Mouse (Mus musculus): ENCODE data around the gene Casp9.
"Not testable (repeated sequence)": the region's sequence is repeated elsewhere in the genome, so short reads cannot be mapped to it uniquely, and the experiment has no call there.

Gene Casp9

DNA sequence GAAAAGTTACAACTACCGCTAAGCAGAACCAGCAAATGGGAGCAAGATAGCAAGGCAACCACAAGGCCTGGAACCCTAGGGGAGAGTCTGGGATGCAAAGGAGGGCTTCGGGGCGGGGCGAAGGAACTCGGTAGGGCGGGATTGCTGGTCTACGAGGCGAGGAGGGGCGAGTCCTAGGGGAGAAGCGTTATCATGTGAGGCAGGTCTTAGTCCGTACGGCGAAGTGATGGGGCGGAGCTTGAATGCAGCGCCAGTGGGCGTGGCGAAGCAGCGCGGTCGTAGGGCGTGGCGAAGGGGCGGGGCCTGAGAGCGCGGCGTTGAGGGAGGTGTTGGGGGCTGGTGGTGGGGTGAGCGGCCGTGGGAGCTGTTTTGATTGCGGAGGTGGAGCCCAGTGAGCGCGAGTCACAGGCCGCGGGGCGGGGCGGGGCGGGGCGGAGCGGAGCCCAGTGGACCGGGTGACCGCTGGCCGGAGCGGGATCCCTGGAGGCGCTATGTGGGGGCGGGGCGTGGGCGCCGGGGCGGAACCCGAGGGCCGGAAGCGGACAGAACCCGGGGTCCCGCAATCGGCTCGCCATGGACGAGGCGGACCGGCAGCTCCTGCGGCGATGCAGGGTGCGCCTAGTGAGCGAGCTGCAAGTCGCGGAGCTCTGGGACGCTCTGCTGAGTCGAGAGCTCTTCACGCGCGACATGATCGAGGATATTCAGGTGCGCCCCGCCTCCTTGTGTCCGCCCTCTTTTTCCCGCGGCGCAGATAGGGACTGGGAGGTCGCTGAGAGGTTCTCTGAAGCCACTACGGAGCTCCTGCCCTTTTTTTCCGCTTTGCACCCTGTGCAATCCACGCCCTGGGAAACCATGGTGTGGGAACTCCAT is at the start of gene Casp9:
Casp9 (plus strand) TSS at position 331 of the 870 bp plus-strand sequence.
- DNase-seq: peak; percentile 100

DNA sequence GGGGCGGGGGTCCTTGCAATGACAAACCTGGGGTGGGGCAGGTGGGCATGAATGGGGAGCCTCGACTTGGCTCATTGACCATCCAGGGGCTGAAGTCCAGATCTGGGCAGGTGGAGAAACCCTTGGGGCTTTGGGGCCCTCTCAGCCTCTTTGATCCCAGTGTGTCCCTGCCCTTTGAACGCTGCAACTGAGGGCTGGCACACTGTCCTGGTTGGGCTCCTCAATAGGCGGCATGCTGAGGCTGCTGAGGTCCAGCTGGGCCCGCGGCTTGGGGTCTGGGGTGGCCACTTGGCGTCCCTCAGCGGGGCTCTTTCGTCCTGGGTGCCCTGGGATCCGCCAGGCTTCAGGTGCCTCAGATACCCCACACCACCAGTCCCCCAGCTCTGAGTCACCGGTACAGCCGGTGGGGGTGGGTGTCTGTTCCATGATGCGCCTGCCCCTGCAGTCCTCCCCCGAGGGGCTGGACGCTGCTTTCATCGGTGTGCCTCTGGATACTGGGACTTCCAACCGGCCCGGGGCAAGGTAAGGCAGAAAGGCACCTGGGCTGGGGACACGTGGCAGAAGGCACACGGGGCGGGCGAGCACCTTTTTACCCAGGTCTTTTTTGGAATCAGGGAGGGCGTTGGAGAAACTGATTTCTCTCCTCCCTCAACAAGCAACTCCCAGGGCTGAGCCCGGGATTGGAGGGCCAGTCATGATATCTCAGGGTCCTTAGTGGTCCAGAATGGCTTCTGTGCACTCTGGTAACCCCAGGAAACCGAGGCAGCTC is 46.6 kb upstream of the Casp9 start, which contains the start of gene Agmat:
Agmat (plus strand) TSS at position 95 of the 769 bp plus-strand sequence.
- peak; percentile 36 for DNase-seq

DNA sequence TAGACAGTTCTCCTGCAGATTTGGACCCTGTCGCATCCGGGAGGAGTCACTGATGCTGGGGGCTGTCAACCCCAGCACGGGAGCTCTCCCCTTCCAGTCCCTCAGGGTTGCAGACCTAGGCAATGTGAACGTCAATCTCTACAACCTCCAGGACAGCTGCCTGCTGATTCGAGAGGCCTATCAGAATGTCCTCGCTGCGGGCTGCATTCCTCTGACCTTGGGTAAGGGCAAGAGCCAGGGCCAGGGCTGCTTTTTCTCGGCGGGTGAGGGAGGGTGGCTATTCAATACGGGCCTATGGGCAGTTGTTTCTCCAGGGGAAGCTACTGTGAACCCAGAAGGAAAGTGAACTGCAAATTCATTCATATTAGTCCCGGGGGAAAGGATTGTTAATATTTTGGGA is 43.9 kb upstream of the Casp9 start:
- DNase-seq: no peak

DNA sequence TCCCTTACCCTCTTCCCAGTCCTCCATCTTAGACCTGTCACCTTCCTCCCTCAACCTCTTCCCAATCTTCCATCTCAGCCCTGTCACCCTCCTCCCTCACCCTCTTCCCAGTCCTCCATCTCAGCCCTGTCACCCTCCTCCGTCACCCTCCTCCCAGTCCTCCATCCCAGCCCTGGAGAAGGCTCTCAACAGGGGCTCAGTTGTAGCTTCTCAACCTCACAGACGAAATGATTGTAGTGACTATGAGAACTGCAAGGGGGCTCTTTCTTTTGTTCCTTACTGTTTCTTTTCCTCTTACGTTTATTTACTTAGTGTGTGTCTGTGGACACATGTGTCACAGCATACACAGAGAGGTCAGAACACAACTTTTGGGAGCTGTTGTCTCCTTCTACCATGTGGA is 42.6 kb upstream of the Casp9 start:
- DNase-seq: no peak

DNA sequence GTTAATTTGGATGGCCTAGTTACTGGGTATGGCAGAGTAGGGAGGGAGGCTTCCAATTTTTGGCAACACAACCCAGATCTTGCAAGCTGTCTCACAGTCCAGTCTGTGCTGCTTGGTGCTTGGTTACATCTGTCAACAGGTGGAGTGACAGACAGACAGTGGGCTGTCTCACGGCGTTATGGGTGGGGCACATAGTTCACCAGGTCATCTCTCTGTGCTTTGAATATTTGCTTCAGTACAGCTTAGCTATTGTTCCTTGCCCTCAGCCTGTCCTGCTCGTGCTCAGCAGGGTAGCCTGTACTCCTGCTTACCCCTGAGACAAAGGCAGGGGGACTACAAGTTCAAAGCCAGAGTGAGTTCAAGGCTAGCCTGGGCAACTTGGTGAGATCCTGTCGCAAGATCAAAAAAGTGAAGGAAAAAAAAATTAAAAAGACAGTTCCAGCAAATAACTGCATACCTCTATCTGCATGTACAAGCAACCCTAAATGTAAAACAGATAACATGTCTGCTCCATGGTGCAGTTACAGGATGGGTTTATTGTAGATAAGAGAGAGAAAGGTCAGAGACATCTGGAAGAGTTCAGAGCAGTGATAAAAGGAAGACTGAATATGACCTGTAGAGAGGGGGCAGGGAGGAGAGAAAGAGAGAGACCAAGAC is 41.9 kb upstream of the Casp9 start:
- DNase-seq: no peak

DNA sequence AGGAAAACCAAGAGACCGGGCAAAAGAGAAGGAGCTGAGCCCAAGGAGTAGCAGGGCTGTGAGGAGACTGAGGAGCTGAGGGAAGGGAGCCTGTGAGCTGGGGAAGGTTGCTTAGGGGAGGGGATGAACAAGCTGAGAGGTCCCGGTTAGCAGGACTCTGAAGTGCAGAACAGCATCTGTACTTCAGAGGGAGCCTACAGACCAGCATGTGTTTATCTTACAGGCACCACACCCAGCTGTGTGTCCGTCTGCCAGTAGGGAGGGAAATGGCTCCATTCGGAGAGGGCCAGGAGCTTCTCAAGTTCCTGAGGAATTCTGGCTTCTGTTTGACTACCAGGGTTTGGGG is 41.4 kb upstream of the Casp9 start:
- DNase-seq: no peak

DNA sequence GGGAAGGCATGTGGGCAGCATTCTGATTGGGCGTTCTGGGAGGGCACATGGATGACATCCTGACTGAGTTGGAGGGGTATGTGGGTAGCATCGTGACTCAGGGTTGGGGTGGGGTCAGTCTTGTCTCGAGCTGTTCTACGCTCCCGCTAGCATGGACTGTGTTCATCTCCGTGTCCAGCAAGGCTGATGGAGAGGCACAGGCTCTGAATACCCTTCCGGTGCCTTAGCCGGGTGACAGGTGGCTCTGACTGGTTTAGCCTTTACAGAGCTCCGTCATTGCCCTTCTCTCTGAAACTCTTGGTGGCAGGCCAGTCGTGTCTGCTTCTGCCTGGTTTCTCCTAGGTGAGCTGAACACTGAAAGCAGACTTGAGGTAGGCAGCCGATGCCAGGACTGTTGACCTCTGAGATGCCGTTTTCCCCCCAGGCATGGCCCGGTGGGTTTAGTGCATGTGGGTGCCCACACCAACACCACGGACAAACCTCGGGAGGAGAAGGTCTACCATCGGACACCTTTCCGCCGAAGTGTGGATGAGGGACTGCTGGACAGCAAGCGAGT is 38.0 kb upstream of the Casp9 start:
- DNase-seq: no peak

DNA sequence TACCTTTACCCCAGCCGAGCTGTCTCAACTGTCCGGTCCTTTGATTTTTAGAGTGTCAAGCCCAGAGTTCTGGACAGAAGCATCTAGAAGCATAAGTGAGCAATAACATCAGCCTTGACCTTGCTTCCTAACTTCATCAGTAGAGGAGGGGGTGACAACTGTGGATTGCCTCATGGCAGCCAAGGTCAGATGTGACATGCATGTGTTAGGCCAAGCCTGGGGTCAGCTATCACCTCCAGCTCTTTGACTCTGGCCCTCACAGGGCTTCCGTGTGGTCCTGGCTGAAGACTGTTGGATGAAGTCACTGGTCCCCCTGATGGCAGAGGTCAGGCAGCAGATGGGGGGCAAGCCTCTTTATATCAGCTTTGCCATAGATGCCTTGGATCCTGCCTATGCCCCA is 36.3 kb upstream of the Casp9 start:
- no peak for DNase-seq

DNA sequence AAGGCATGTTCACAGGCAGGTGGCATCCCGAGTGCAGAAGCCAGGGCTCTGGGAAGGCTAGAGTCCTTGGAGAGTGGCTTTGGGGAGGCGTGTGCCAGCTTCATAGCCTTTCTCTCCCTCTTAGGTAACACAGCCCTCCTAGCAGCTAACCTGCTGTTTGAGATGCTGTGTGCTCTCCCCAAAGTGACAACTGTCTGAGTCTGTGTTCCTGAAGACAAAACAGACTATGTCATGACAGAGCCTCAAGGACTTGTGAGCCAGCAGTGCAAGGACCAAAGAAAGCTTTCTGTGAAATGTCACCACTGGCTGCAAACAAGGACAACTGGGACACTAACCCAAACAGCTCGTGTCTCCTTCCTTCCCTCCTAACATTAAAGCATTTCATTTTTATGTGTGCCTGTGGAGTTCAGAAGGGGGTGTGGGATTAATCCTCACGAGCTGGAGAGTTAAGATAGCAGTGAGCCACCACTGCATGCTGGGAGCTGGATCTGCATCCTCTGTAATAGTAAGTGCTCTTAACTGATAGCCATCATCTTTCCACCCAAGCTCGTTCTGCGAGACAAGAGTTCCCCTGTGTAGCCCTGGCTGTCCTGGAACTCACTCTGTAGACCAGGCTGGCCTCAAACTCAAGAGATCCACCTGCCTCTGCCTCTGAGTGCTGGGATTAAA is 34.4 kb upstream of the Casp9 start:
- no peak for DNase-seq

DNA sequence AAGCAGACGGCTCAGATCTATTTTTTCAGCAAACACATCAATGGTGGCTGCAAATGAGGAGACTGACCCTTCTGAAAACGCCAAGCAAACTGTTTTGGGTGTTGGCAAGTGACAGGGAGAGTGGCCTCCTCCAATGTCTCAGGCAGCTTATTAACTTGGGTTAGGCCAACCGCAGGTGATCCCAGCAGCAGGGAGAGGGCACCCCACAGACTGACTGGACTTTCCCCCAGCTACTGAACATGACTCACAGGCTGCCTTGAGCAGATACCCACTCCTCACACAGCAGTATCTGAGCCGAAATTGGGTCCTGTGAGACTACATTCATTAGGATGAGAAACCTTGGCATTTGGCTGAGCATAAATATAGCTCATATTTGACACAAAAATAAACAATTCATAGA is 32.5 kb upstream of the Casp9 start:
- DNase-seq: no peak

DNA sequence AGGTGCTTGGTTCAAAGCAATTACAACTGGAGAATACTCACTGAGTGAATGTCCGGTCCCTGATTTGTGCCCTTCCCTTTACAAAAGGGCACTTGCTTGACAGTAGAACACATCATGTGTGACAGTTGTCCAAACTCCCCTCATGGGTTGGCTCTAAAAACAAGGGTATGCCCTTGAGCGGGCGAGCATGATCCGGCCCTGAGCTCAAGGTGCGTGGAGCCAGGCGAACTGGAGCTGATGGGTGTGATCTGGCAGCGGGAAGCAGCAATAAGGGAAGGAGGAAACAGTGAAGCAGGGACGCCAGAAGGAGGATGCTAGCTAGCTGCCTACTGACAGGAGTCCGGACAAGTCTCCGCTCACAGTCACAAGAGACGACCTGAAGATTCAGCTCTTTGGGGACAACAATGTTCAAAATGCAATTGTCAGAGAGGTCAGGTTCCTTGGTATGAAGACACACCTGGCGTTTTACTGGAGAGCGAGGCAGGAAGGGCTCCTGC is 31.3 kb upstream of the Casp9 start:
- DNase-seq: no peak

DNA sequence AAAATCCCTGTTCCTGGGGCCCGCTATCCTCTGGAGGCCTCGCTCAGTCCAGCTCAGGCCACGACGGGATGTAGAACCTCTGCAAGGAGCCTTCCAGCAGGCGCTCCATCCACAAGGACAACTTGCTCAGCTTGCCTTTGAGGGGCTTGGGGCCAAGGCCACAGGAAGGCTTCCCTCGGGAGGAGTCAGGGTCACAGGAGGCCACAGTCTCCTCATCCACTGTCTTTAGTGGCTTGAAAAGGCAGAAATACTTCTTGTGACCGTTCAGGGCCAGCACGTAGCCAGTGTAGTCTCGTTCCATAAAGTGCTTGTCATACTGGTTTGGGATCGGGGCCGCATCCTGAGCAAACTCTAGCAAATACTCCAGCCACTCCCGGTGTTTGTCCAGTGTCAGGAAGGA is 29.9 kb upstream of the Casp9 start:
- no peak for DNase-seq

DNA sequence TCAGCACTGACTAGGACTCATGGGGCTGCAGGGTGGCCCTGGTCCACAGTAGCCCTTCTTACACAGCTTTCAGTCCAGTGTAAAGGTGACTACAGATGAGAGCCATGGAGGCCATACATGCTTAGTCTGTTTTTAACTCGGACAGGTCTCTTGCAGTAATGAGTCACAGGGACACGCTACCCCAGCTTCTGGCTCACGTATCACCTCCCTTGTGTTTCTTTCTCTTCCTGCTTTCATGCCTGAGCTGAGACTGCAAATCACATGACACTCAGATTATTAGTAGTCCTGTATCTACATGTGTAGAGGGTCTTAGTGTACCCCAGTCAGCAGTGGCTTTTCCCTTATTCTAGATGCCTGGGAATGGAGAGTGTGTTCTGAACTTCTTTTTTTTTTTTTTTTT is 28.4 kb upstream of the Casp9 start:
- DNase-seq: no peak

DNA sequence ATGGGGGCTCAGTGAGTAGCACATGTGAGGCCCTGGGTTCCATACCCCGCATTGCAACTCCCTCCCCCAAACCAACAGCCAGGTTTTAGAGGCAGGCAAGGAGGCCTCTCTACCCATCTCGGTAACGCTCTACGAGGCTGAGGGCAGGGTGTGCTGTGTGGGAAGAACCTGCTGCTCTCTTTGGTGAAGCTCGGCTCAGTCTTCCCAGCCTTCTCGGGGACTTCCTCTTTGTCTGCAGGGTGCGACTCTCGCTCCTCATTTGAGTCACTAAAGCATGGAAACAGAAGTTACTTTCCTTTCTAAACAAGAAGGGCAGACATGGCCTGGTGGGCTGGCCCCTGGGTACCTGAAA is 27.1 kb upstream of the Casp9 start:
- DNase-seq: no peak

DNA sequence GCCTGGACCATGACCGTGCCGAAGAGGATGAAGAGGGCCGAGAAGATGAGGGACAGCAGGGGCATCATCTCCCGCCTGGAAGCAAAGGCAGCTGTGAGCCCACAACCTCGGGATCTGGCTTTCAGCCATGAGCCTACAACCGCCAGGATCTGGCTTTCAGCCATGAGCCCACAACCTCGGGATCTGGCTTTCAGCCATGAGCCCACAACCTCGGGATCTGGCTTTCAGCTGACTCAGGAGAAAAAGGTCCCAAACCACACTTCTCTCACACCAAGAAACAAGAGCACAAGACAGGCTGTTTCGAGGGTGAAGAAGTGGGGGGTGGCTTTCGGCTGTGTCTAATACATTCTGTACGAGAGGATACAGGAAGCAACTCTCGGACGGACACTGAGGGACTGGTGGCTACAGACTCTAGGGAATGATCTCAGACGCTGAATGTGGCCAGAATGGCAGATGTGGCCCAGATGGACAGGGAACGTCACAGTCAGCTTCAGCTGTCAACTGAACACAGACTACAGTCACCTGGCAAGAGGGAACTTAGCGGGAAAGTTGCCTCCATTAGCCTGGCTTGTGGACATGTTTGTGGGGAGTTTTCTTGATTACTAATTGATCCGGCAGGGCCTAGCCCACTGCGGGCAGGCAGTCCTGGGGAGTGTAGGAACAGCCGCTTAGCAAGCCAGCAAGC is 26.6 kb upstream of the Casp9 start:
- DNase-seq: peak; percentile 42

DNA sequence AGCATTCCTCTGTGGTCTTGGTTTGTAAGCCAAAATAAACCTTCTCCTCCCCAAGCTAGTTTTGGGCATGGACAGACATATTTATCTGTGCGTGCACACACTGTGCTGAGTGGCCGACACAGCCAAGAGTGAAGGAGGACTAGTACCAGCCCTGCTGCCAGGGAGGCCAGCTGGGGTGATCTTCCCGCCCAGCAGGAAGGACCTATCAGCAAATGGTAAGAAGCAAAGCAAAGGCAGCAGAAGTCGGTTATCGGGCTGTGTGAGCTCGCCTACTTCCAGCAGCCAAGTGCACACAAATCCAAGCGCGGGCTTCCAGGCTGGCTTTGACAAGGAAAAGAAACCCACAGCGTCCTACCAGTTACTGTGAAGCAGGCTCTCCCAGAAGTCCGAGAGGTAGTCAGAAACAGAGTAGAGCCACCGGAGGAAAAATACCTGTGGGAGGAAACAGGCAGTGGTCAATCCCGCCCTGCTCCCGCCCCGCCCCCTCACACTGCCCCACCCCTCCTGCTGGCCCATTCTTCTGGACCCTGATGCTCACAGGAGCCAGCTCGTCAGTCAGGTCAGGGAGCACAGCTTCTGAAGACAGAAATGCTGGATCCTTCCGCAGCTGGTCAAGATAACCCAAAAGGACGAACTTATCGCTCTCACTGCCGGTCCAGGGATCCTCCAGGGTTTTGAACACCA is 25.9 kb upstream of the Casp9 start:
- no peak for DNase-seq

DNA sequence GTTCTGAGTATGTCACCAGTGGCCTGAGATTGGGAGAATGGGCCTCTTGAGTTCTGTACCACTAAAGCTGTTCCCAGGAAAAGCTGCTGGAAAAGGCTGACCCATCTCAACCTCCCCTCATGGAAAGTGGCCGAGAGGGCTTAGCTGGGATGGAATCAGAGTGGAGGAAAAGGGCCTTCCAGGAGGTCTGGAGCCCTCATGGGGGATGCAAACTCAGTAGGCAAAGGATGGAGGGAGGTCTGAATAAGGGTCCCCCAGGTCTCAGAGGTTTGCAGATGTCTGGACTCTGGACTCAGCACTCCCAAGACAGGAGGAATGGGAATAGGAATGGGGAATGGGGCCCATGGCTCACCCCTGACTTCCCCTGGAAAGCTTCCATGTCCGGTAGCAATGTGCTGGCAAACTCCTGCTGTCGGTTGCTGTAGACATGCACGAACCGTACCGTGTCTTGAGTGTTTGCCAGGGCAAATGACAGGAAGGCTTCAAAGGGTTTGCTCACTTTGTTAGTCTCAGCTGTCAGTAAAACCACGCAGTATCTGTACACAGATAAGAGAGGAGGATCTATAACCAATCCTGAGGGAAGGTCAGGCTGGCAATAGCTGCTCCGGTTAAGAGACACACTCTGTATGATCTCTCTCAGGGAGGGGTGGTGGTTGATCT is 23.8 kb upstream of the Casp9 start:
- no peak for DNase-seq

DNA sequence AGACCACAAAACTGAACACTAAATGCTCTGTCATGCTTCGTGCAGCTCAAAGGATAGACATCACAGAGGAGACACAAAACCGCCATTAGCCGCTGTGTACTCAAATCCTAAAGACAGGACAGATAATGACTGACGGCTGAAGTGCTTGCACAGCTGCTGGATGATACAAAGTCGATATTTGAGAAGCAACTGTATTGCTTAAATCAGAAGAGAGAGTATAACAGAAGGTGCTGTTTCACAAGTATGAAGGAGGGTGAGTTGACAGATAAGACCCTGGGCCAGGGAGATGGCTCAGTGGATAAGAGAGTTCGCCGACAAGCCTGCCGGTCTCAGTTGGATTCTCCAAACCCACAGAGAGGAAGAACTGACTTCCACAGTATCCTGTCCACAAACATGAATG is 21.6 kb upstream of the Casp9 start:
- no peak for DNase-seq

DNA sequence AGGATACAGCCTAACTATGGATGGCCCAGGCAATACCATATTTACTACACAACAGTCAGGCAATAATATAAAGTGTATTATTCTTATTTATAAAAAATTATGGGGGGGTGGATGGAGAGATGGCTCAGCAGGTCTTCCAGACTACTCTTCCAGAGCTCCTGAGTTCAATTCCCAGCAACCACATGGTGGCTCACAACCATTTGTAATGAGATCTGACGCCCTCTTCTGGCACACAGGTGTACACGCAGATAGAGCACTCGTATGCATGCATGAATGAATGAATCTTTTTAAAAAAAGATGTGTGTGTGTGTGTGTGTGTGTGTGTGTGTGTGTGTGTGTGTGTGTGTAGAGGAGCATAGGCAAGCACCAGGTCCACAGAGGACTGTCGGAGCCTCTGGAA is 20.4 kb upstream of the Casp9 start:
- not testable (repeated sequence) for DNase-seq

DNA sequence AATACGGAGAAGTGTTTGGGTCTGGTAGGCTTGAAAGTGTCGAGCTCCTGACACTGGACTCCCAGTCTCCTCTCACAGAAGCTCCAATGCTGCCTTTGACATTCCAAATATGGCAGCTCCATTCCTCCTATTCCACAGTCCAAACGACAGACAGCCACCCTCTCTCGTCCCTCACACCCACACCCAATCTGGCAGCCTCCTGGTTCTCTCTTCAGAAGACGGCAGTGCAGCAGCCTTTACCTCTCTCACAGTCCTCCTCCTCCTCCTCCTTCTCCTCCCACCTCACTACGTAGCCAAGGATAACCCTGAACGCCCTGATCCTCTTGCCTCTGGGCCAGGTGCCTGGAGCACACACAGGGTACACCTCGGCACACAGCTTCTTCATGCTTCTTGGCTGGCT is 13.6 kb upstream of the Casp9 start:
- DNase-seq: no peak

Measured in kidney, adult 18-20 months (tissue).